Mouse (Mus musculus): ENCODE data around the gene Mmp19.

Mmp19 gene

DNA sequence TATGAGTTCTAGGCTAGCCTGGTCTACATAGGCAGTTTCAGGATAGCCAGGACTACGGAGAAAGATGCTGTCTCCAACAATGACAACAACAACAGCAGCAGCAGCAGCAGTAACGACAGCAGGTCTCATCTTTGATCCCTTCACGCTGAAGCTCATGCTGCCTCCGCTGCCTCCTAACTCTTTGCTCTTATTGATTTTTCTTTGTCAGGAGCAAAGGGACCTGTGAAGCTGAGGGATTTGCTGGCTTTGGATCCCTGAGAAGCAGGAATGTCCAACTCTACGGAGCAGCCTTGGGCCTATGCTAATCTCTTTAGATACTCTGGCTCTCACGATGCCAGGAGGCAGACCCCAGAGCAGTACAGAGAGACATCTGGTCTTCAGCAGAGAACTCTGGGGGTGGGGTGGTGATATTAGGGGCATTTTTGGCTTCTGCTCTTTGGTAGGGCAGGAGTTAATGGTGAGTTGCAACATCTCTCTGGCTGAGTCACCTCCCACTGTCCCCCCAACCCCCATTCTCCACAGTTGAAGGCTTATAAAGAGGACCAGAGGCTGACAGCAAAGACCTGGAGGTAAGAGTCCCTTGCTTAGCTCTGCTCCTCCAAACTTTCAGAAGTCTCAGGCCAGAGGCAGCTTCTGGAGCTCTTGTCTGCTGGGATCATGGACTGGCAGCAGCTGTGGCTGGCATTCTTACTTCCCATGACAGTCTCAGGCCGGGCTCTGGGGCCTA lies at the start of gene Mmp19:
Gene Mmp19 (plus strand): TSS at position 513 of the 727 bp plus-strand sequence.
- DNase-seq (ENCODE audit: low spot score in 2 of 2) = no peak

DNA sequence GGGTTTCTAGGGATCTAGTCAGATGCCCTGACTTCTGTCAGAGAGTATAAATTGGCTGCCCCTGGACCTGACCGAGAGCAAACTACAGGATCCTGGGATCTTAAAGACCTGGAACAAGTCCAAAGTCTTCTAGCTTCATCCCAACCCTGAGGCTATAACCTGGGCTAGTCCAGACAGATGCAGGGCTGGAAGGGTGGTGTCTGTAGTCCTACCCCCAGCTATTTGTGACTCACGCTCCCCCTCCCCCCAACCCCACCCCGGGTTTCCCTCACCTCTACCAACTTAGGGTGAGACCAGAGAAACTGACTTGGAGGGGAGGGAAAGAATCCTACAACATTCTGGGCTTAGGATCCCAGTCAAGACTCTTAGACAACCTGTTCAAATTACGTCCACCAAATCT lies 48.1 kb upstream of the Mmp19 start:
- no peak for DNase-seq (ENCODE audit: low spot score in 2 of 2)

DNA sequence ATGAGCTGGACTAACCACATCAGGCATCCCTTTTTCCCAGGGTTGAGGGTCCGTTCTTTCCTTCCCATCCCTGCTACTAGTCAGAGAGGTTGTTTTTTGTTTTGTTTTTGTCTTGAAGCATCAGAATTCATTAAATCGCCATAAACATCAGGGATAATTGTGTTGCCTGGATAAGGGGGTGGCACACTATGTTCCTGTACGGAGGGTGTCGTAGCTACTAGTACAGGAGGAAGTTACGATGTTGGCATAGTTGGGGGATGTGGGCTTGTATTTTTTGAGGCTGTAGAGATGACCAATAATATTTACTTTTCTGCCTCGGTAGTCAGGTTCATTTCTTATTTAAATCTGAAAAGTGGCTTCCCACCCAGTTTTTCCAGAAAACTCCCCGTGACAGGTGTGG lies 47.5 kb upstream of the Mmp19 start:
- DNase-seq (ENCODE audit: low spot score in 2 of 2) = no peak

DNA sequence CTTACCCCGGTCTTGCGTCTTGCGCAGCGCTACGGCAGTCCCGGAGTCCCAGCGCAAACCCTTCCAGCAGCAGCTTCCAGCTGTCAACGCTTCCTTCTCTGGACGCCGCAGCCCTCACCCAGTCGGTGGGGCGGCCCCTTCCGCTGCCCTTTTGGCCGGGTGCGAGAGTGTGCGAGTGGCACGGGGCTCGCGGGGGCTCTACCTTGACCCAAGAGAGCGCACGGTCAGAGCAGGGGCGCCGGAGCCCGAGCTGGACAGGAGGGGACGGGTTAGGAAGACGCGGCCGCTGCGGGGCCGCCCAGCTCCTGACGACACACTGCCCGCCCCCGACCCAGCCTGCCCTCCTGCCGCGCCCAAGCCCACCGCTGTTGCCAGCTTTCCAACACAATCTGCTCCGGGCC lies 46.9 kb upstream of the Mmp19 start:
- DNase-seq (ENCODE audit: low spot score in 2 of 2) = peak; percentile 40 to 50

DNA sequence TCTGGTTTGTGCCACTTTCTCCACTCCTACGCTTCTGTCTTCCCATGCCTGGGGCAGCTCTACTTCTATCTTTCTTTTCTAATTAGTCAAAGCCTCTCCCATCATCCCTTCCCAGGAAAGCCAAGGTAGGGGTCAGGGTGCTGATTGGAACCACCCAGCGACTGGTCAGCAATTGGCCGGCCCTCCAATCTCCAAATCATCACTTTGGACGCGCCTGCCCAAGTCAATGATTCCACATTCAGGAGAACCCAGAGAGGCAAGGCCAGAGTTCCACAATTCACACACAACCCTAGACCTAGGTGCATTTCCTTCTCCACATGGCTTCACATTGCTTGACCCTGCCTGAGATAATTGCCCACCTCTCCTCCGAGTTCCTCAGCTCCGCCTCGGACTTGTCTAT lies 46.5 kb upstream of the Mmp19 start:
- no peak for DNase-seq (ENCODE audit: low spot score in 2 of 2)

DNA sequence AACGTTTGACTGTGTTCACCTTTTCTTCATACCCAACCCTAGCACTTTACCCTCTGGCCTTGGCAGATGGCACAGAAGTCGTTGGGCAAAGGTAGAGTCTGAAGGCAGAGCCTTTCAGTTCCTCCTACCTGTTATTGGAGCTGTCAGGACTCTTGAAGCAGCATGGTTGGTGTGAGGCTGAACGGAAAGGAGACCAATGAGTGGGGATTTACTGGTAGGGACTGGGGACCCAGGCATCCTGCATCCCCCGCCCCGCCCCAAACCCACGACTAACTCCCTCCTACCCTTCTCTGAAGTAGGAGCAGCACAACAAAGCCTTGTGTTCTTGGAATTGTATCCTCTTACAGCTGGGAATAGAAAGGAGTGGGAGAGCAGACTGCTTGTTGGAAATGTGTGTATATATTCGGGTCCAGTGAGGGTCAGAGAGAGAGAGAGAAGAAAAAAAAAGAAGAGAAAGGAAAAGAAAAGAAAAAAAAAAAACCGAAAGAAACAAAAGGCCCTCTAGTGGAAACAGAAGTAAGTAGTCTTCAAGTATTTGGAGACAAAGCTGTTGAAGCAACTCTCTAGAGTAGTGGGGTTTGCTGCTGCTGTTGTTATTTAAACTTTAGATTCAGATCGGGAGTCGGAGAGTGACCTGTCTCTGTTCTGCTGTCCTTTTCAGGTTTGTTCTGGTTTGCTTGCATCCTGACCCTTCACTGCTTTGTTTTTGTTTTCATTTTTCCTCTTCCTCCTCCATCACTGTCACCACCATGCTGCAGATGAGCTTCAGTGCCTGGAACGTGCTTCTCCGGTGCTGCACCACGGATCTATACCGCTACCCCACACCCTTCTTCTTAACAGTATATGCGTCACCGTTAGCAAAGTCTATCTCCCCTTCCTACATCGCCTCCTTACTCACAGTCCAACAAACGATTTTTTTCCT lies 45.8 kb upstream of the Mmp19 start, which contains the start of gene Dgka:
Gene Dgka (minus strand): TSS at position 176 of the 922 bp plus-strand sequence.
- no peak for DNase-seq (ENCODE audit: low spot score in 2 of 2)

DNA sequence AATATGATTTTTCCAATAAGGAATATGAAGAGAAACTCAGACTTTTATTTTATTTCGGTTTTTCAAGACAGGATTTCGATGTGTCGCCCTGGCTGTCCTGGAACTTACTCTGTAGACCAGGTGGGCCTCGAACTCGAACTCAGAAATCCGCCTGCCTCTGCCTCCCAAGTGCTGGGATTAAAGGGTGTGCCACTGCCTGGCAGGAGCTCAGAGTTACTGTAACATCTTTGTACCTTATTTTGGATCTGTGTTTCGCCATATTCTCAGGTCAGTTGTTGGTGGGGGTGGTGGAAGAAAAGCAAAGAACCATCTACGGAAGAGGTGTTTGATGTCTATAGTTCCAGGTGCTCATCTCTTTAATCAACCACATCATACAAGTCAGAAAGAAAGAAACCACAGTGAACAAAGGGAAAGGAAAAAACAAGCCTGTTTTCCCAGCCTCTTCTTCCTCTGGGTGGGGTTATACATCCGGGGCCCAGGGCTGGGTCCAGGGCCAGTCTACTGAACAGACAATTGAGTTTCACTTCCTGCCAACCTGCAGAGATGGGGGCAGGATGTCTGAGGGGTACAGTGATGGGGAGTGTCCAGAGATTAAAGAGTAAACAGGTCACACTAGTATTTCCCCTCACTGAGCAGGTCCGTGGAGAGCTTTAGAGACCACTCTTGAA lies 44.6 kb upstream of the Mmp19 start:
- no peak for DNase-seq (ENCODE audit: low spot score in 2 of 2)

DNA sequence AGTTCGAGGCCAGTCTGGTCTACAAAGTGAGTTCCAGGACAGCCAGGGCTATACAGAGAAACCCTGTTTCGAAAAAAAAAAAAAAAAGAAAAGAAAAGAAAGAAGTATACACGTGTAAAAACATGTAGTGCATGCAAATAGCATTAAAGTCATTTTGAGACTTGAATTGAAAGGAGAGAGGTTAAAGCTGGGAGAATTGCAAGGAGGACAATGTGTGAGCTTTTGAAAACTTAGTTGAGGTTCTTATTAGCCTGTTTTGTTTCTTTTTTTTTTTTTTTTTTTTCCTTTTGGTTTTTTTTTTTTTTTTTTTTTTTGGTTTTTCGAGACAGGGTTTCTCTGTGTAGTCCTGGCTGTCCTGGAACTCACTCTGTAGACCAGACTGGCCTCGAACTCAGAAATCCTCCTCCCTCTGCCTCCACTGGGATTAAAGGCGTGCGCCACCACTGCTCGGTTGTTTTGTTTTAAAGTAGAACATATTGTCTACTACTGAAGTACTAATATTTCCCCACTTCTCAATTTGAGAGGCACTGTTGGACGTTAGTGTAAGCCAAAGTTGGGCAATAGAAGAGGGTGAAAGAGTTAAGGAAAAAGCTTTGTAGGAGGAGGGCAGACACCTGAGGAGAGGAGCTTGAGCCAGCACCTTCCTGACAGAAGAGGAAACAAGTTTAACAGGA lies 43.6 kb upstream of the Mmp19 start:
- no peak for DNase-seq (ENCODE audit: low spot score in 2 of 2)

DNA sequence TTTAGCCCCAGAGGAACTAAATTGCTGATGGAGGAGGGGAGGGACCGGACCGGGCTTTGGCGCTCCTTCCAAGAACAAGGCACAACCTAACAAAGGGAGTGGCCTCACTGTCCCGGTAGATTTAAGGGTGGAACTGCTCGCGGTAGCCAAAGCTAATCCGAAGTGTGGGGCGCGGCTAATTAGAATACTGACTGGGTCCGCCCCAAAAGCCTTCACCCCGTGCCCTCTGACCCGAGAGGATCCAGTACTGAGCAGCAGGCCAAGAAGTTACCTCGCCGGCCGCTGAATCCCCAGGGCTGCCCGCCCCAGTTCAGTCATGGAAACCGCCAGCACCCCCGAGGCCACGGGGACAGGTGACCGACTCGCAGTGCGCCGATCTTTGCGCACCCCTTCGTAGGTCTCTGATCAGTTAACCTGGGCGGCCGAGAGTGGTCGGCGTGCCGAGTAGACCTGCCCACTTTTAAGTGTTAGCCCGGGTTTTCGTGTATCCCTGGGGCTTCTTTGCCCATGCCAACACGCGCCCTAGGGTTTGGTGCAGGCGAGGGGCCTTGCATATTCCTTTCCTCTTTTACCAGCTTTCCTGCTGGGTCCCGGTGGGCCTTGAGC lies 43.0 kb upstream of the Mmp19 start, which contains the start of gene Pym1:
Gene Pym1 (plus strand): TSS at position 244 of the 606 bp plus-strand sequence.
- DNase-seq (ENCODE audit: low spot score in 2 of 2) = peak; percentile 68 to 70

DNA sequence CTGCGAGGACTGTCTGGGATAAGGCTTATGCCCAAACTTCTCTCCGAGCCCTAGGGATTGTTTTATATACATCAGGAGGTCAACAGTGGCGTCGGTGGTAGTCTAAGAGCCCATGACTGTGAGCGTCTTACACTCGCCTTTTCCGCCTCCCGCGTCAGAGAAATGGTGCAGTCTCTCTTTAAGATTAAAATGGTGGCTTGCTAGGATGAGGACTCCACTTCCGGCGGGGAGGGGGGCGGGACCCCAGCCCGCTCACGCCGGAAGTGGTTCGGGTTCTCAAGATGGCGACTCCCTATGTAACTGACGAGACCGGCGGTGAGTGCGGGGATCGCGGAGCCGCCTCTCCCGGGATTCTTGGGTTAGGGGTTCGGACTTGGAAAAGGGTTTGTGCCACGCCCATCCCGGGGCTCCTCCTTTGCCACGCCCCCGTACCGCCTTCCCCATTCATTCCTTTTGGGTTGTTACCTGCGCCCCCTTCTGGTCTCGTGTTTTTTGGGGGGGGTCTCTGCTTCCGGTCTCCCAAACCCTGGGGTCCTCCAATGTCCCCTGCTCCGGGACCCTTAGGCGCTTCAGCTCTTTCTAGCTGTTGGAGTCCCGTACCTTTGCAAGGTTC lies 42.4 kb upstream of the Mmp19 start:
- DNase-seq (ENCODE audit: low spot score in 2 of 2) = peak; percentile 82 to 88

DNA sequence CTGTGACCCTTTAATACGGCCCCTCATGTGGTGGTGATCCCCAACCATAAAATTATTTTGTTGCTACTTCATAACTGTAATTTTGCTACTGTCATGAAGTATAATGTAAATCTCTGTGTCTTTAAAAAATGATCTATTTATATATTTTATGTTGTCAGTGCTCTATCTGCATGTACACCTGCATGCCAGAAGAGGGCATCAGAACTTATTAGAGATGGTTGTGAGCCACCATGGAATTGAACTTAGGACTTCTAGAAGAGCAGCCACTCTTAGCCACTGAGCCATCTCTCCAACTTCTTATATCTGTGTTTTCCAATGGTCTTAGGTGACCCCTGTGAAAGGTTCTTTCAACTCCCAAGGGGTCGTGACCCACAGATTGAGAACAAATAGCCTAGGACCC lies 17.8 kb upstream of the Mmp19 start:
- no peak for DNase-seq (ENCODE audit: low spot score in 2 of 2)

DNA sequence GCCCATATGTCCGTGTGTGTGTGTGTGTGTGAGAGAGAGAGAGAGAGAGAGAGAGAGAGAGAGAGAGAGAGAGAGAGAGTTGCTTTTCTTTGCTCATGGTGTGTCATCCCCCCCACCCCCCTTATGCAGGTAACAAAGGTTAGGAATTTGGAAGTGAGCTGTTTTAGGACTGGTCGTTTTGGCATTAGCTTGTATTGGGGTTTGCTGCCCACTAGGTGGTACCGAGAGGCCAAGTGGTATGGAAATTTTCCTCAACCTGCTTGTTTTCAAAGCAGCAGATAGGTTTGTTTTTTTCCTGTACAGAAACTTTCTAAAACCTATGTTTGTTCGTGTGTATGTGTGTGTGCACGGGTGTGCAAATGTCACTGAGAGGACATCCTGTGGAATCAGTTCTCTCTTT lies 17.0 kb upstream of the Mmp19 start:
- no peak for DNase-seq (ENCODE audit: low spot score in 2 of 2)

DNA sequence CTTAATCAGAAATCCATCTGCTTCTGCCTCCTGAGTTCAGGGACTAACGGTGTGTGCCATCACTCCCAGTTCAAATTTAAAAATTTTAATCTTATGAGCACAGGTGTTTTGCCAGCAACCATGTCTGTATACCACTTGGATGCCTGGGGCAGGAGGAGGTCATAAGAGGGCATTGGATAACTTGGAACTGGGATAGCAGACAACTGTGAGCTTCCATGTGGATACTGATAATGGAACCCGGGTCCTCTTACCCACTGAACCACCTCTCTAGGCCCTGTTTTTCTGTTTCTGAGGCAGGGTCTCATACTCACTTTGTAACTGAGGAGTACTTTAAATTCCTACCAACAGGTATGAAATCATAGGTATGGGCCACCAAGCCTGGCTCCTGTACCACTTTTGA lies 12.3 kb upstream of the Mmp19 start:
- DNase-seq (ENCODE audit: low spot score in 2 of 2) = no peak

DNA sequence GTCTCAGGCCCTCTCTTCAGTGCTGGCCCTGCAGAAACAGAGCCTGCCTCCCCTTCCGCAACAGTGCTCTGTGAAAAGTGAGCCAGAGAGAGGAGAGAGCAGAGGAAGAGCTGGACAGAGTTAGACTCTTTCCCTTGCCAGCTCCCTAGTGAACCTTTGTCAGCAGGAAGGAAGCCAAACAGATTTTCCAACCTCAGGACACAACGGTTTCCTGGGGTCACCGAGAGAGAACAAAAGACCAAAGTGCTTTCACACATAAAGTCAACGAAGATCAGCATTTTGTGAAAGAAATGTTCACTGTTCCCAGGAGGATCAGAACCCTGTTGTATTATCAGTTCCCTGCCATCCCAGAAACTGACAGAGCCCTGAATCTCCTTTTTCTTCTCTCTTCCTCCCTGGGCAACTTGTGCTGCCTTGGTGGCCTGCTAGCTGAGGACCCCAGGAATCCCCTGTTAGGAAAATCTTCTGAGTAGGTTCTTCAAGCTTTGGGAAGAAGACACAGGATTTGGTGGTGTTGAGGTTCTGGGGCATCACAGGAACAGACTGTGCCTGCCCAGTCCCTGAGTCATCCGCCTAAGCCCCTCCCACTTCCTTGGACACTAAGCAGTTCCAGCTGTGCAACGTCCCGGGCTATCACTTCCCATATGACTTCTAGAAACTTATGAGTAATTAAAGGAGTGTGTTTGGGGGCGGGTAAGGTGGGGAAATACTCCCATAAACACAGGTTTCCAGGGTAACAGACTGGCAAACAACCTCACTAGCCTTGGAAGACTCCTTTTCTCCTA lies 11.5 kb upstream of the Mmp19 start:
- DNase-seq (ENCODE audit: low spot score in 2 of 2) = peak in 1 of 2 experiments; percentile 31

DNA sequence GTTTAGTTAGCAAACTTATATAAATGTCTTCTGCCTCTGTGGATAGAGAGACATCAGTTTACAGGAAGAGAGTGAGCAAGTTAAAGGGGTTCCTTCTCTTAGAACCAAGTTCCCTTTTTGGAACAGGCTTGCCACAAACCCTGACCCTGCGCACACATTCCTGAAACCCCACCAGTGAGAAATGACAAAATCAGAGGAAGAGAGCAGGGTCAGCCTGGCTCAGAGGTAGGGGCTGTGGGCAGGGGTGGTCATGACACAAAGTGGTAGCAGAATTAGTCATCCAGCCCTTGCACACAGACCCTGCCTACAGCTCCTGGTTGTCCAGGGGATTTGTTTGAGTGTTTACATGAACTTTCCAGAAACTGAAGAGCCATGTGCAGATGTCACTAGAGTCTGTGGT lies 10.5 kb upstream of the Mmp19 start:
- DNase-seq (ENCODE audit: low spot score in 2 of 2) = no peak

DNA sequence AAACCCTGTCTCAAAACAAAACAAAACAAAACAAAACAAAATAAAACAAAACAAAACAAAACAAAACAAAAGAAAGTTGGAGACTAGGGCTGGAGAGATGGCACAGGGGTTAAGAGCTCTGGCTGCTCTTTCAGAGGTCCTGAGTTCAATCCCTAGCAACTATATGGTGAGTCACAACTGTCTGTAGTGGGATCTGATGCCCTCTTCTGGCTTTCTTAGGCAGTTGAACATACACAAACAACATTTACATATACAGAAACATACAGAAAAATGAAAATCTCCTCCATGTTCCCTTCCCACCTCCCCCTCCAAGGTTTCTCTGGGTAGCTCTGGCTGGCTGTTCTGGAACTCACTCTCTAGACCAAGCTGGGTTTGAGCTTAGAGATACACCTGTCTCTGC lies 1.3 kb downstream of the Mmp19 start:
- DNase-seq (ENCODE audit: low spot score in 2 of 2) = no peak

DNA sequence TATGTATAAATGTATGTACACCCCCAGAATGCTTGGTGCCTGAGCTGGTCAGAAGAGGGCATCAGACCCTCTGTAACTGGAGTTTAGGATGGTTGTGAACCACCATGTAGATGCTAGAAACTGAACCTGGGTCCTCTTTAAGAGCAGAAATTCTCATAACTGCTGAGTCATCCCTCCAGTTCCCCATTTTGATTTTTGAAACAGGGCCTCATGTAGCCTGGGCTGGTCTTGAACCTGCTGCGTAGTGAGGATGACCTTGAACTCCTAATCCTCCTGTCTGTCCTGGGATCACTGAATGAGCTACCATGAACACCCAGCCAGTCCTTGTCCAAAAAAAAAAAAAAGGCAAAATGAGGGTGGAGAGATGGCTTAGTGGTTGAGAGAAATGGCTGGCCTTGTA lies 2.5 kb downstream of the Mmp19 start:
- DNase-seq (ENCODE audit: low spot score in 2 of 2) = no peak

DNA sequence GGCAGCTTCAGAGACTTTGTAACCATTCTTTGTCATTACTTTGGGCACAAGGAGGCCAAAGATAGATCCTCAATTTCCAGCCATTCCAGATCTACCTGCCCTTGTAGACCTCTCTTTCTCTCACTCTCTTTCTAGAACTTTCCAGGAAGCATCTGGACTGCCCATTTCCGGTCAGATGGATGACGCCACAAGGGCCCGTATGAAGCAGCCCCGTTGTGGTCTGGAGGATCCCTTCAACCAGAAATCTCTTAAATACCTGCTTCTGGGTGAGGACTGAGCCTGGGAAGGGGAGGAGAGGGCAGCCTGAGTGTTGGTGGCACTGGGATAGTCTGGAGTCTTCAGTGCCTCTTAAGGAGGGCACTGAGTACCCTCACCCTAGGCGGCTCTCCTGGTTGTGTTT lies 3.7 kb downstream of the Mmp19 start:
- no peak for DNase-seq (ENCODE audit: low spot score in 2 of 2)

DNA sequence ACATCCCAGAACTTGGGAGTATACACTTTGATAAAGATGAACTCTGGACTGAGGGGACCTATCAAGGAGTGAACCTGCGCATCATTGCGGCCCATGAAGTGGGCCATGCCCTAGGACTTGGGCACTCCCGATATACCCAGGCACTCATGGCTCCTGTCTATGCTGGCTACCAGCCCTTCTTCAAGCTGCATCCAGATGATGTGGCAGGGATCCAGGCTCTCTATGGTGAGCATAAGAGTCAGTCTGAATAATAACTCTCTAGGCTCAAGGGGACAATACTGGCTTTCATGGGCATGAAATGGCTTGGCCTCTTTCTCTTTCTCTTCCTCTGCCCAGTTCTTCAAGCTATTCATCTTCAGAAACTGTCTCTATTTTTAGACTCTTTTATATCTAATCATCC lies 4.9 kb downstream of the Mmp19 start:
- DNase-seq (ENCODE audit: low spot score in 2 of 2) = peak in 1 of 2 experiments; percentile 40

DNA sequence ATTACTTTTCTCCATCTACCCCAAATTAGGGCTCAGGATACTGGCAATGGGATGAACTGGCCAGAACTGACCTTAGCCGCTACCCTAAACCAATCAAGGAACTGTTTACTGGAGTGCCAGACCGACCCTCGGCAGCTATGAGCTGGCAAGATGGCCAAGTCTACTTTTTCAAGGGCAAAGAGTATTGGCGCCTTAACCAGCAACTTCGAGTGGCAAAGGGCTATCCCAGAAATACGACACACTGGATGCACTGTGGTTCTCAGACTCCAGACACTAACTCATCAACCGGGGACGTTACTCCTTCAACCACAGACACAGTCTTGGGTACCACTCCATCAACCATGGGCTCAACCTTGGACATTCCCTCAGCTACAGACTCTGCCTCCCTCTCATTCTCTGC lies 8.0 kb downstream of the Mmp19 start:
- no peak for DNase-seq (ENCODE audit: low spot score in 2 of 2)
